Mouse (Mus musculus): ENCODE measurements around the gene Calr4. TPM values are rescaled to one million over a fixed set of nuclear protein-coding genes. Genes with fewer than 3 reads are reported as not detected.
A peak's percentile ranks its signal among the peaks of the same experiment; 100 is the strongest.

The Calr4 gene
- total and polyA plus RNA-seq, 3 experiments = 0.04 TPM; not detected in 2

DNA sequence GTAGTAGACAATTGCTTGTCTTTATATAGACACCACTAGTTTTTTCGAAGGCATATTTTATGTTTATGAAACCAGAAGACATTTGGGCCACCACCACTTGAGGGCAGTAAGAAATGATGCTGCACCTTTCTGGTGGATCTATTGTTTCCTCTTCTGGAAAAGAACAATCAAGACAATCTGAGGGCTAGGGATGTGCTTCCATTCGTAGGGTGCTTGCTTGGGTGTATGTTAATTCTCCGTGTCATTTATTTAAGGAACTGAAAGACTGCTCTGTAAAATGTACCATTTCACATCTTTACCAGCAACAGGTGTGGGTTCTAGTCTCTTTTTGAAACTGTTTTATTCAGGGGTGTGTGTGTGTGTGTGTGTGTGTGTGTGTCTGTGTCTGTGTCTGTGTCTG lies 34.6 kb downstream of the Calr4 start:
- H3K27ac ChIP-seq (ENCODE audit: control insufficient read depth, low read depth, low read length) = no peak overlapping the region
- DNase-seq (ENCODE audit: low read depth, low spot score) = peak; percentile 16
- peaks cover 0 to 5% of the 10 kb centered on the region in 2 experiments; a peak in 2 of 4 replicates for H3K4me1 ChIP-seq (ENCODE audit: control insufficient read depth in 1 of 2, insufficient read depth in 2 of 2, low read length in 2 of 2)
- H3K4me3 ChIP-seq (ENCODE audit: control insufficient read depth in 1 of 2, insufficient read depth in 1 of 2, low read depth in 2 of 2, low read length in 2 of 2) = no peak overlapping the region
- H3K9ac ChIP-seq (ENCODE audit: control insufficient read depth, low read depth, low read length, poor library complexity, severe bottlenecking) = no peak overlapping the region
- H3K36me3 ChIP-seq (ENCODE audit: control insufficient read depth in 1 of 2, insufficient read depth in 2 of 2, low read length in 2 of 2) = no peaks in the 10 kb centered on the region; a peak in 1 of 4 replicates
- TF ChIP-seq NELFE (IDR thresholded peaks at IDR 0.05; ENCODE audit: low read depth, low read length) (no peak), CHD2 (IDR thresholded peaks at IDR 0.05; ENCODE audit: low read length) (no peak), MYB (IDR thresholded peaks at IDR 0.05; ENCODE audit: low read depth, low read length) (no peak), RAD21 (IDR thresholded peaks at IDR 0.05; ENCODE audit: low read depth, low read length) (peak; percentile 40), CTCF (IDR thresholded peaks at IDR 0.05 in 2 of 3, conservative IDR thresholded peaks at IDR 0.05 in 1 of 3; ENCODE audit: control insufficient read depth in 1 of 3, insufficient read depth in 1 of 3, low read depth in 2 of 3, low read length in 3 of 3, poor library complexity in 1 of 3, severe bottlenecking in 1 of 3) (peak in 1 of 3 experiments; percentile 49; a peak in 2 of 6 replicates), TCF12 (IDR thresholded peaks at IDR 0.05; ENCODE audit: low read depth, low read length) (no peak), CHD1 (IDR thresholded peaks at IDR 0.05; ENCODE audit: low read depth, low read length) (no peak), ZC3H11A (IDR thresholded peaks at IDR 0.05; ENCODE audit: low read depth, low read length) (0 out of 2 replicates have a peak, but pooled peaks have one; percentile 14), GATA1 (IDR thresholded peaks at IDR 0.05; ENCODE audit: low read depth, low read length) (no peak), NRF1 (IDR thresholded peaks at IDR 0.05; ENCODE audit: insufficient read depth, low read depth, low read length, poor library complexity, severe bottlenecking) (no peak), GABPA (IDR thresholded peaks at IDR 0.05; ENCODE audit: low read depth, low read length) (no peak), POLR2AphosphoS5 (IDR thresholded peaks at IDR 0.05; ENCODE audit: borderline replicate concordance, low read depth, low read length) (no peak), EP300 (IDR thresholded peaks at IDR 0.05; ENCODE audit: low read depth in 1 of 2, low read length in 2 of 2) (no peak), TBP (IDR thresholded peaks at IDR 0.05; ENCODE audit: low read depth, low read length) (no peak), MAX (IDR thresholded peaks at IDR 0.05; ENCODE audit: low read length) (no peak), SMC3 (IDR thresholded peaks at IDR 0.05; ENCODE audit: low read depth, low read length) (peak; percentile 51), MAFK (IDR thresholded peaks at IDR 0.05; ENCODE audit: borderline replicate concordance, low read depth, low read length) (no peak), MYC (IDR thresholded peaks at IDR 0.05; ENCODE audit: low read depth, low read length) (no peak), POLR2AphosphoS2 (IDR thresholded peaks at IDR 0.05; ENCODE audit: low read length) (no peak), ETS1 (IDR thresholded peaks at IDR 0.05; ENCODE audit: low read depth, low read length) (no peak), RCOR1 (IDR thresholded peaks at IDR 0.05; ENCODE audit: low read depth, low read length) (no peak), HCFC1 (IDR thresholded peaks at IDR 0.05; ENCODE audit: low read depth, low read length) (no peak), POLR2A (IDR thresholded peaks at IDR 0.05; ENCODE audit: control insufficient read depth in 1 of 2, insufficient read depth in 1 of 2, low read depth in 1 of 2, low read length in 2 of 2, poor library complexity in 1 of 2) (no peak), UBTF (IDR thresholded peaks at IDR 0.05; ENCODE audit: borderline replicate concordance, insufficient read depth, low read depth, low read length) (no peak), USF1 (IDR thresholded peaks at IDR 0.05; ENCODE audit: low read depth, low read length) (no peak), BHLHE40 (IDR thresholded peaks at IDR 0.05; ENCODE audit: borderline replicate concordance, low read depth, low read length) (no peak), TAL1 (IDR thresholded peaks at IDR 0.05; ENCODE audit: low read length) (no peak), JUND (IDR thresholded peaks at IDR 0.05; ENCODE audit: low read depth, low read length) (no peak)
- no peaks in the 10 kb centered on the region for H3K9me3 ChIP-seq (replicated peaks; ENCODE audit: insufficient read depth, low read length)
- H3K27me3 ChIP-seq (ENCODE audit: control insufficient read depth in 1 of 2, insufficient read depth in 2 of 2, low read length in 2 of 2) = peaks cover 1 to 3% of the 10 kb centered on the region in 2 experiments
- no peaks in the 10 kb centered on the region for H3K79me2 ChIP-seq (ENCODE audit: control insufficient read depth, insufficient read depth, low read length, poor library complexity)

Measured in MEL (cell line).